22 mouse cellular contexts compared by ENCODE assay signal in the genomic region with DNA sequence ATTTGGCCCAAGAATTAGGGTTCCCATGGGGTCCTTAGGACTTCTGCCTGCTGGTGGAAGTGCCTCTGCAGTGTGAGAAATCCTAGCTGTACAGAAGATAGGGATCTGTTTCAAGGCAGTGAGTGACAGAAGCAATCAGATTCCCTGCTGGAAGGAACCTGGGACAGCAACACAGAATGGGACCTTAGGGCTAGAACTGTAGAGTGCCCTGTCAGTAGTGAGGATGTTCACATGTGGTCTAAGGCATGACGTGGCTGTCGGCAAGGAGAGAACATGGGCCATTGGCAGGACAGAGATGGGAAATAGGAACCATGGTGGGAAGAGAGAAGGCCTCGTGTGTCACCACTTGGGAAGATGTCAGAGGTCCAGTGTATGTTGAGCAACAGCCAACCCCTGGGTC.
"Had no signal": no experiment of that assay in that cellular context is flagged by ENCODE, and none has a peak within 500 bp of the region (broad histone marks: within the 10 kb centered on the region; RNA-seq: fewer than 3 reads in every experiment).

No protein-coding gene starts in this region.

- H3K9ac ChIP-seq: liver, embryonic 14.5 days; liver, postnatal 0 days; lung, embryonic 14.5 days; midbrain, embryonic 13.5 days; stomach, embryonic 15.5 days had no signal

- H3K9me3 ChIP-seq: megakaryocyte, embryonic 14.5 days; midbrain, embryonic 10.5 days; midbrain, embryonic 13.5 days; stomach, embryonic 15.5 days had no signal

- DNase-seq: kidney, adult 2 months; kidney, postnatal 25 days; layer of hippocampus, adult 9-11 months; liver, postnatal 0 days; lung, embryonic 14.5 days; lung, postnatal 36 days; right cerebral cortex, adult 18-20 months; right cerebral cortex, postnatal 14 days; right cerebral cortex, postnatal 4 days; thymus, adult 2 months; thymus, postnatal 14 days; thymus, postnatal 4 days had no signal

- ATAC-seq: liver, postnatal 0 days; lung, postnatal 0 days; midbrain, embryonic 13.5 days; midbrain, embryonic 16.5 days had no signal

- H3K27ac ChIP-seq: kidney, postnatal 0 days; liver, embryonic 14.5 days; midbrain, embryonic 10.5 days; midbrain, embryonic 13.5 days; stomach, embryonic 15.5 days had no signal

- H3K27me3 ChIP-seq: midbrain, embryonic 13.5 days; stomach, embryonic 15.5 days had no signal

- H3K4me3 ChIP-seq: layer of hippocampus, adult 2 months; megakaryocyte, embryonic 14.5 days; midbrain, embryonic 10.5 days; midbrain, embryonic 13.5 days; stomach, embryonic 15.5 days had no signal

- H3K4me2 ChIP-seq: liver, embryonic 11.5 days; lung, embryonic 14.5 days; midbrain, embryonic 13.5 days; stomach, embryonic 15.5 days had no signal

- H3K36me3 ChIP-seq: stomach, embryonic 15.5 days had no signal
